In genomic region chr7:114020057-114020703, GRCm38 (mm10) we compare ENCODE assay signal across 8 mouse cellular contexts.
A peak's percentile ranks its signal among the peaks of the same experiment; 100 is the strongest.
DNase-seq lines count a peak whose midpoint lies in the region; ATAC-seq and TF ChIP-seq lines count a peak whose summit lies in the region.

No protein-coding gene starts in this region.

- H3K4me2 ChIP-seq in heart, embryonic 16.5 days (ENCODE audit: low read depth, low read length) = peak overlapping the region; percentile 89
- peak overlapping the region; percentile 36 for H3K4me2 ChIP-seq in limb, embryonic 11.5 days (ENCODE audit: low read depth, severe bottlenecking)
- H3K4me2 ChIP-seq in midbrain, postnatal 0 days (ENCODE audit: low read depth, low read length, poor library complexity, severe bottlenecking) = peak overlapping the region; percentile 60

- TF ChIP-seq CTCF in midbrain, postnatal 0 days (IDR thresholded peaks at IDR 0.05) = no peak

- H3K4me1 ChIP-seq in heart, embryonic 16.5 days (ENCODE audit: control insufficient read depth, insufficient read depth, low read length) = peaks cover 6% of the 10 kb centered on the region; the same call in 1 of the 2 replicates
- H3K4me1 ChIP-seq in limb, embryonic 11.5 days (ENCODE audit: control insufficient read depth, insufficient read depth, low read length) = no peaks in the 10 kb centered on the region
- no peaks in the 10 kb centered on the region for H3K4me1 ChIP-seq in midbrain, postnatal 0 days (ENCODE audit: insufficient read depth, low read length)

- H3K9ac ChIP-seq in heart, embryonic 16.5 days (ENCODE audit: low read length) = peak overlapping the region; percentile 77
- no peak overlapping the region for H3K9ac ChIP-seq in limb, embryonic 11.5 days (ENCODE audit: low read length)
- no peak overlapping the region for H3K9ac ChIP-seq in midbrain, postnatal 0 days (replicated peaks; ENCODE audit: low read length, poor library complexity, severe bottlenecking)

- H3K27me3 ChIP-seq in heart, embryonic 16.5 days (ENCODE audit: control insufficient read depth, insufficient read depth, low read length) = no peaks in the 10 kb centered on the region
- no peaks in the 10 kb centered on the region for H3K27me3 ChIP-seq in limb, embryonic 11.5 days (ENCODE audit: control insufficient read depth, insufficient read depth, low read length)
- H3K27me3 ChIP-seq in midbrain, postnatal 0 days (ENCODE audit: insufficient read depth, low read length) = no peaks in the 10 kb centered on the region

- H3K4me3 ChIP-seq in heart, embryonic 16.5 days (ENCODE audit: low read length) = peak overlapping the region; percentile 73
- H3K4me3 ChIP-seq in limb, embryonic 11.5 days (ENCODE audit: low read depth, low read length) = peak overlapping the region; percentile 12; the same call in 1 of the 2 replicates
- peak overlapping the region; percentile 31 for H3K4me3 ChIP-seq in midbrain, postnatal 0 days (ENCODE audit: low read depth, low read length)

- H3K9me3 ChIP-seq in heart, embryonic 16.5 days (replicated peaks; ENCODE audit: control insufficient read depth, low read length) = no peaks in the 10 kb centered on the region
- H3K9me3 ChIP-seq in limb, embryonic 11.5 days (ENCODE audit: control insufficient read depth, low read length) = no peaks in the 10 kb centered on the region
- H3K9me3 ChIP-seq in midbrain, postnatal 0 days (ENCODE audit: low read length) = no peaks in the 10 kb centered on the region

- DNase-seq in embryo, embryonic 10 days (ENCODE audit: low spot score) = peak; percentile 29
- DNase-seq in embryo, embryonic 9.5 days (ENCODE audit: extremely low spot score) = no peak
- DNase-seq in Muller cell, postnatal 12 days (ENCODE audit: inconsistent ontology term) = peak; percentile 86
- no peak for DNase-seq in limb, embryonic 11.5 days (ENCODE audit: low spot score)
- DNase-seq in midbrain, postnatal 0 days (ENCODE audit: low spot score) = peak; percentile 28
- no peak for DNase-seq in spleen, postnatal 4 days (ENCODE audit: low spot score in 2 of 2)
- no peak for DNase-seq in frontal cortex, postnatal 14 days (ENCODE audit: low spot score in 2 of 2)

- no peak overlapping the region for H3K27ac ChIP-seq in heart, embryonic 16.5 days (ENCODE audit: low read length)
- H3K27ac ChIP-seq in limb, embryonic 11.5 days (replicated peaks; ENCODE audit: low read depth, low read length) = no peak overlapping the region
- H3K27ac ChIP-seq in midbrain, postnatal 0 days (ENCODE audit: low read depth, low read length) = 0 out of 2 replicates have a peak overlapping the region, but pooled peaks have one; percentile 0

- no peak for ATAC-seq in heart, embryonic 16.5 days (replicated peaks; ENCODE audit: extremely low read depth, insufficient read depth, low FRiP score)
- ATAC-seq in limb, embryonic 11.5 days (ENCODE audit: insufficient number of reproducible peaks, low FRiP score, low TSS enrichment, low read depth) = no peak
- no peak; the same call in 1 of the 2 replicates for ATAC-seq in midbrain, postnatal 0 days (ENCODE audit: low FRiP score)

- 14% methylated on average over 11 of the region's 11 CpGs for WGBS in heart, embryonic 16.5 days
- 13% methylated on average over 11 of the region's 11 CpGs for WGBS in limb, embryonic 11.5 days
- WGBS in midbrain, postnatal 0 days = 2% methylated on average over 11 of the region's 11 CpGs

- H3K36me3 ChIP-seq in heart, embryonic 16.5 days (ENCODE audit: control insufficient read depth, insufficient read depth) = no peaks in the 10 kb centered on the region
- H3K36me3 ChIP-seq in limb, embryonic 11.5 days (ENCODE audit: control insufficient read depth, insufficient read depth, low read length) = no peaks in the 10 kb centered on the region
- H3K36me3 ChIP-seq in midbrain, postnatal 0 days (ENCODE audit: insufficient read depth, low read length) = no peaks in the 10 kb centered on the region

Comparison
In these comparisons a context has a peak if more than half of its experiments do, and no peak if none do; other contexts are left out.
1. DNase-seq: peak in embryo, embryonic 10 days (single experiment), Muller cell, postnatal 12 days (single experiment) and midbrain, postnatal 0 days (single experiment); none in embryo, embryonic 9.5 days (single experiment), limb, embryonic 11.5 days (single experiment), spleen, postnatal 4 days (0 of 2) and frontal cortex, postnatal 14 days (0 of 2).
2. H3K4me2 ChIP-seq: peak in every context shown above with its lines; median percentile 89 in heart, embryonic 16.5 days; 60 in midbrain, postnatal 0 days; 36 in limb, embryonic 11.5 days.
3. H3K4me3 ChIP-seq: peak in every context shown above with its lines; median percentile 73 in heart, embryonic 16.5 days; 31 in midbrain, postnatal 0 days; 12 in limb, embryonic 11.5 days.